Mouse (Mus musculus): ENCODE results near the gene Klhl6. TPM values are rescaled to one million over a fixed set of nuclear protein-coding genes. Genes with fewer than 3 reads are reported as not detected.

Gene Klhl6
- total and polyA plus RNA-seq, 3 experiments: 39.2 to 66.8 (median 65.0) TPM

DNA sequence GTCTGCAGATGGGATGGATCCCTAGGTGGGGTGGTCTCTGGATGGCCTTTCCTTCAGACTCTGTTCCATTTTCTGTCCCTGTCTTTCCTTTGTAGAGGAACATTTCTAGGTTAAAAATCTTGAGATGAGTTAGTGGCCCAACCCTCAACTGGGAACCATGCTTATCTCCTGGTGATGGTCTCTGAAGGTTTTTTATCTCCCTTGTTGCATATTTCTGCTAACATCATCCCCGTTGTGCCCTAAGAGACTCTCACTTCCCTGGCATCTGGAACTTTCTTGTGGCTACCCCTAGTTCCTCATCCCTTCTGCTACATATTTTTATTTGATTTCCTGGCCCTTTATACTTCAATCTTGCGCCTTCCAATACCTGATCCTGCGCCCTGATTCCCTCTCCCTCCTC, 10.4 kb upstream of the Klhl6 start:
- in situ Hi-C loops (cut with MboI; ENCODE audit: low pct_ligation_motif_present, low pct_unique_long_range_greater_than_20kb, low sequenced_read_pairs): no loop called here
- Histone ChIP-seq H3K27me3 (replicated peaks) (no peaks in the 10 kb centered on the region), H3K36me3 (replicated peaks in 1 of 2; ENCODE audit: control insufficient read depth in 1 of 2, insufficient read depth in 1 of 2, low read length in 1 of 2) (no peaks in the 10 kb centered on the region), H3K9me3 (replicated peaks; ENCODE audit: low read length) (peaks cover 10% of the 10 kb centered on the region), H3K4me1 (ENCODE audit: control insufficient read depth in 1 of 2, insufficient read depth in 2 of 2) (peaks cover 7 to 28% of the 10 kb centered on the region in 2 experiments; a peak in 2 of 4 replicates), H3K4me3 (replicated peaks in 1 of 3; ENCODE audit: low read depth in 2 of 3, low read length in 2 of 3, poor library complexity in 1 of 3) (no peak overlapping the region), H3K27ac (ENCODE audit: insufficient read depth, low read depth) (no peak overlapping the region), H3K4me2 (ENCODE audit: insufficient read depth, low read depth, poor library complexity, severe bottlenecking) (no peak overlapping the region), H3K9ac (ENCODE audit: insufficient read depth, low read depth) (no peak overlapping the region), H3K79me2 (replicated peaks; ENCODE audit: control insufficient read depth, extremely low read depth, insufficient read depth, poor library complexity, severe bottlenecking) (no peaks in the 10 kb centered on the region)
- dilution Hi-C loops (cut with MboI; ENCODE audit: extremely low pct_ligation_motif_present, extremely low pct_unique_long_range_greater_than_20kb, low sequenced_read_pairs): no loop called here
- no peak for TF ChIP-seq USF1 (IDR thresholded peaks at IDR 0.05; ENCODE audit: low read depth, low read length)
- no peak for TF ChIP-seq MAFK (IDR thresholded peaks at IDR 0.05; ENCODE audit: insufficient replicate concordance, low read length)
- no peak for TF ChIP-seq TCF12 (IDR thresholded peaks at IDR 0.05; ENCODE audit: low read depth, low read length)
- no peak for TF ChIP-seq MAX (IDR thresholded peaks at IDR 0.05; ENCODE audit: low read length)
- TF ChIP-seq CTCF (conservative IDR thresholded peaks at IDR 0.05 in 1 of 2, IDR thresholded peaks at IDR 0.05 in 1 of 2; ENCODE audit: low read depth in 2 of 2, low read length in 2 of 2): no peak
- DNase-seq (ENCODE audit: extremely low read depth): no peak

DNA sequence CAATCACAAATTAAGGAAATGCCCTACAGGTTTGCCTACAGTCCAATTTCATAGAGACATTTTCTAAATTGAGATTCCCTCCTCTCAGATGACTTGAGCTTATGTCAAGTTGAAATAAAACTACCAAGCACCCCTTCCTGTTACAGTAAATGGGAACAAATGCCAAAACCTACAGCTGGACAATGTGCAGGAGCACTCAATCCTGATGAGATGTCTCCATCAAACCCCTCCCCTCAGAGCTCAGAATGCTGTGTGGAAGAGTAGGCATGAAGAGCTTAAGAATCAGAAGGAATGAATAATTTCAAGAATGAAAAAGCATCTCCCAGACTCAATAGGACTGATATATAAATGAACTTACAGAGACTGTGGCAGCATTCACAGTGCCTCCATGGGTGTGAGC, 7.7 kb upstream of the Klhl6 start:
- no peaks in the 10 kb centered on the region for H3K79me2 ChIP-seq (replicated peaks; ENCODE audit: control insufficient read depth, extremely low read depth, insufficient read depth, poor library complexity, severe bottlenecking)
- dilution Hi-C loops (cut with MboI; ENCODE audit: extremely low pct_ligation_motif_present, extremely low pct_unique_long_range_greater_than_20kb, low sequenced_read_pairs) (no loop called here), in situ Hi-C loops (cut with MboI; ENCODE audit: low pct_ligation_motif_present, low pct_unique_long_range_greater_than_20kb, low sequenced_read_pairs) (no loop called here)
- DNase-seq (ENCODE audit: extremely low read depth): no peak
- H3K4me1 ChIP-seq (ENCODE audit: control insufficient read depth in 1 of 2, insufficient read depth in 2 of 2): peaks cover 4 to 42% of the 10 kb centered on the region in 2 experiments
- peaks cover 10% of the 10 kb centered on the region for H3K9me3 ChIP-seq (replicated peaks; ENCODE audit: low read length)
- H3K9ac ChIP-seq (ENCODE audit: insufficient read depth, low read depth): no peak overlapping the region
- H3K4me2 ChIP-seq (ENCODE audit: insufficient read depth, low read depth, poor library complexity, severe bottlenecking): no peak overlapping the region
- H3K4me3 ChIP-seq (replicated peaks in 1 of 3; ENCODE audit: low read depth in 2 of 3, low read length in 2 of 3, poor library complexity in 1 of 3): no peak overlapping the region
- no peak overlapping the region for H3K27ac ChIP-seq (ENCODE audit: insufficient read depth, low read depth)
- no peaks in the 10 kb centered on the region for H3K27me3 ChIP-seq (replicated peaks)
- TF ChIP-seq NELFE (IDR thresholded peaks at IDR 0.05; ENCODE audit: low read depth, low read length) (no peak), TCF12 (IDR thresholded peaks at IDR 0.05; ENCODE audit: low read depth, low read length) (no peak), ELF1 (IDR thresholded peaks at IDR 0.05; ENCODE audit: low read depth, low read length) (no peak), MEF2A (IDR thresholded peaks at IDR 0.05; ENCODE audit: borderline replicate concordance, low read depth, low read length) (no peak), IRF4 (IDR thresholded peaks at IDR 0.05; ENCODE audit: low read depth, low read length) (no peak), NRF1 (IDR thresholded peaks at IDR 0.05; ENCODE audit: low read depth, low read length) (no peak), USF2 (conservative IDR thresholded peaks at IDR 0.05; ENCODE audit: low read depth, low read length) (no peak), POLR2AphosphoS2 (IDR thresholded peaks at IDR 0.05; ENCODE audit: low read depth, low read length) (no peak), ZC3H11A (IDR thresholded peaks at IDR 0.05; ENCODE audit: low read depth, low read length) (no peak), SMC3 (IDR thresholded peaks at IDR 0.05; ENCODE audit: low read depth, low read length) (no peak), BHLHE40 (IDR thresholded peaks at IDR 0.05; ENCODE audit: low read depth, low read length) (no peak)
- H3K36me3 ChIP-seq (replicated peaks in 1 of 2; ENCODE audit: control insufficient read depth in 1 of 2, insufficient read depth in 1 of 2, low read length in 1 of 2): no peaks in the 10 kb centered on the region

GRCm38 (mm10) chr16:19987589-19987988, 4.8 kb upstream of the Klhl6 start:
- Histone ChIP-seq H3K4me3 (replicated peaks in 1 of 3; ENCODE audit: low read depth in 2 of 3, low read length in 2 of 3, poor library complexity in 1 of 3) (no peak overlapping the region), H3K27ac (ENCODE audit: insufficient read depth, low read depth) (no peak overlapping the region), H3K27me3 (replicated peaks) (no peaks in the 10 kb centered on the region), H3K4me2 (ENCODE audit: insufficient read depth, low read depth, poor library complexity, severe bottlenecking) (no peak overlapping the region), H3K9me3 (replicated peaks; ENCODE audit: low read length) (peaks cover 10% of the 10 kb centered on the region), H3K36me3 (replicated peaks in 1 of 2; ENCODE audit: control insufficient read depth in 1 of 2, insufficient read depth in 1 of 2, low read length in 1 of 2) (no peaks in the 10 kb centered on the region), H3K4me1 (ENCODE audit: control insufficient read depth in 1 of 2, insufficient read depth in 2 of 2) (peaks cover 4 to 44% of the 10 kb centered on the region in 2 experiments), H3K79me2 (replicated peaks; ENCODE audit: control insufficient read depth, extremely low read depth, insufficient read depth, poor library complexity, severe bottlenecking) (no peaks in the 10 kb centered on the region), H3K9ac (ENCODE audit: insufficient read depth, low read depth) (no peak overlapping the region)
- in situ Hi-C loops (cut with MboI; ENCODE audit: low pct_ligation_motif_present, low pct_unique_long_range_greater_than_20kb, low sequenced_read_pairs): no loop called here
- dilution Hi-C loops (cut with MboI; ENCODE audit: extremely low pct_ligation_motif_present, extremely low pct_unique_long_range_greater_than_20kb, low sequenced_read_pairs): no loop called here
- no peak for DNase-seq (ENCODE audit: extremely low read depth)
- TF ChIP-seq E2F4 (IDR thresholded peaks at IDR 0.05; ENCODE audit: insufficient replicate concordance, low read depth, low read length): no peak
- no peak for TF ChIP-seq TBP (conservative IDR thresholded peaks at IDR 0.05; ENCODE audit: low read depth, low read length)
- no peak for TF ChIP-seq UBTF (IDR thresholded peaks at IDR 0.05; ENCODE audit: low read depth, low read length)
- TF ChIP-seq USF1 (IDR thresholded peaks at IDR 0.05; ENCODE audit: low read depth, low read length): no peak
- no peak for TF ChIP-seq POLR2A (IDR thresholded peaks at IDR 0.05; ENCODE audit: low read depth, low read length)
- TF ChIP-seq NELFE (IDR thresholded peaks at IDR 0.05; ENCODE audit: low read depth, low read length): no peak
- peak; percentile 76 for TF ChIP-seq MEF2A (IDR thresholded peaks at IDR 0.05; ENCODE audit: borderline replicate concordance, low read depth, low read length)
- peak; percentile 76 for TF ChIP-seq TCF12 (IDR thresholded peaks at IDR 0.05; ENCODE audit: low read depth, low read length)
- no peak for TF ChIP-seq MYC (IDR thresholded peaks at IDR 0.05; ENCODE audit: low read depth, low read length)
- TF ChIP-seq EP300 (IDR thresholded peaks at IDR 0.05; ENCODE audit: low read length): peak; percentile 77; the same call in 1 of the 2 replicates
- no peak for TF ChIP-seq MAFK (IDR thresholded peaks at IDR 0.05; ENCODE audit: insufficient replicate concordance, low read length)
- TF ChIP-seq ZC3H11A (IDR thresholded peaks at IDR 0.05; ENCODE audit: low read depth, low read length): no peak
- no peak for TF ChIP-seq HCFC1 (IDR thresholded peaks at IDR 0.05; ENCODE audit: low read depth, low read length)
- peak; percentile 22; the same call in 1 of the 2 replicates for TF ChIP-seq SIN3A (IDR thresholded peaks at IDR 0.05; ENCODE audit: low read length)
- TF ChIP-seq CHD1 (IDR thresholded peaks at IDR 0.05; ENCODE audit: low read depth, low read length): no peak
- no peak for TF ChIP-seq PAX5 (IDR thresholded peaks at IDR 0.05; ENCODE audit: low read length)
- no peak for TF ChIP-seq NRF1 (IDR thresholded peaks at IDR 0.05; ENCODE audit: low read depth, low read length)
- TF ChIP-seq CTCF (conservative IDR thresholded peaks at IDR 0.05 in 1 of 2, IDR thresholded peaks at IDR 0.05 in 1 of 2; ENCODE audit: low read depth in 2 of 2, low read length in 2 of 2): no peak
- TF ChIP-seq SMC3 (IDR thresholded peaks at IDR 0.05; ENCODE audit: low read depth, low read length): no peak
- TF ChIP-seq RCOR1 (conservative IDR thresholded peaks at IDR 0.05; ENCODE audit: low read depth, low read length): no peak
